Mouse (Mus musculus): ENCODE measurements at regions not wholly inside any gene's neighbourhood (a gene's known extent, or its start where the extent isn't known, plus 50 kb on each side); places are given as distances from the start of the nearest gene placed in this dataset.

DNA sequence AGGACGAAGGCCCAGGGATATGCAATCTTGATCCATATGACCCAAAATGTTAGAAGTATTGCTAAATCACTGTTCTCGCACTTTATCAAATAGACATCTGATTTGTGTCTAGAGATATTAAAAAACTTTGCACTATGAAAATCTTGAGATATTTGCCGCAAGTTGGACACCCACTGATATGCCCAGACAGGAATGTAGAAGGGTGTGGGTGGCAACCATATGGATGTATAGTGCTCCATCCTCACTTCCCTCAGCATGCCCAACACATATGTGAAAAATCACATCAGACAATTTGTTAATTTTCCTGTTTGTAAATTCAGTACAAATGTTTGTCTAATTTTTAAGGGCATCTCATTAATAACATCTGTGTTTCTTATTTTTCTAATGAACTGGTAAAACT lies 874.1 kb upstream of the Sel1l start:
- TF ChIP-seq USF1 (IDR thresholded peaks at IDR 0.05; ENCODE audit: low read depth) (no peak), MYOD1 (IDR thresholded peaks at IDR 0.05; ENCODE audit: control insufficient read depth, insufficient read length, low read depth) (no peak), MYOG (IDR thresholded peaks at IDR 0.05; ENCODE audit: control insufficient read depth, extremely low read depth, insufficient read length) (no peak), CEBPB (IDR thresholded peaks at IDR 0.05; ENCODE audit: low read depth) (no peak), MAX (IDR thresholded peaks at IDR 0.05) (no peak), CTCF (IDR thresholded peaks at IDR 0.05; ENCODE audit: control insufficient read depth, insufficient read depth, insufficient read length) (no peak), FOSL1 (IDR thresholded peaks at IDR 0.05; ENCODE audit: insufficient read depth, low read length, poor library complexity, severe bottlenecking) (no peak)
- H3K79me3 ChIP-seq (ENCODE audit: low read depth), result no peaks in the 10 kb centered on the region
- no peaks in the 10 kb centered on the region for H3K79me2 ChIP-seq (ENCODE audit: control insufficient read depth, insufficient read depth)
- no peak overlapping the region for H3ac ChIP-seq (ENCODE audit: control insufficient read depth, insufficient read length, low read depth)
- H3K27me3 ChIP-seq (ENCODE audit: control insufficient read depth, insufficient read depth, insufficient read length), result no peaks in the 10 kb centered on the region
- H3K4me3 ChIP-seq (ENCODE audit: insufficient read depth, poor library complexity, severe bottlenecking), result no peak overlapping the region
- H3K36me3 ChIP-seq (ENCODE audit: control insufficient read depth, insufficient read depth), result no peaks in the 10 kb centered on the region

GRCm38 (mm10) chr12:92713415-92713814 lies 864.5 kb upstream of the Sel1l start:
- H3K79me2 ChIP-seq (ENCODE audit: control insufficient read depth, insufficient read depth), result no peaks in the 10 kb centered on the region
- TF ChIP-seq FOSL1 (IDR thresholded peaks at IDR 0.05; ENCODE audit: insufficient read depth, low read length, poor library complexity, severe bottlenecking) (no peak), MAX (IDR thresholded peaks at IDR 0.05) (no peak)
- no peaks in the 10 kb centered on the region for H3K36me3 ChIP-seq (ENCODE audit: control insufficient read depth, insufficient read depth)
- no peaks in the 10 kb centered on the region for H3K27me3 ChIP-seq (ENCODE audit: control insufficient read depth, insufficient read depth, insufficient read length)
- H3K4me3 ChIP-seq (ENCODE audit: insufficient read depth, poor library complexity, severe bottlenecking), result no peak overlapping the region
- no peaks in the 10 kb centered on the region for H3K79me3 ChIP-seq (ENCODE audit: low read depth)
- H3ac ChIP-seq (ENCODE audit: control insufficient read depth, insufficient read length, low read depth), result no peak overlapping the region

- H3ac ChIP-seq (ENCODE audit: control insufficient read depth, insufficient read length, low read depth), result no peak overlapping the region
- H3K27me3 ChIP-seq (ENCODE audit: control insufficient read depth, insufficient read depth, insufficient read length), result no peaks in the 10 kb centered on the region
- no peaks in the 10 kb centered on the region for H3K36me3 ChIP-seq (ENCODE audit: control insufficient read depth, insufficient read depth)
- H3K79me3 ChIP-seq (ENCODE audit: low read depth), result no peaks in the 10 kb centered on the region
- no peaks in the 10 kb centered on the region for H3K79me2 ChIP-seq (ENCODE audit: control insufficient read depth, insufficient read depth)
- H3K4me3 ChIP-seq (ENCODE audit: insufficient read depth, poor library complexity, severe bottlenecking), result no peak overlapping the region
- TF ChIP-seq MAX (IDR thresholded peaks at IDR 0.05) (no peak), CTCF (IDR thresholded peaks at IDR 0.05; ENCODE audit: control insufficient read depth, insufficient read depth, insufficient read length) (no peak), MYOG (IDR thresholded peaks at IDR 0.05; ENCODE audit: control insufficient read depth, extremely low read depth, insufficient read length) (no peak), CEBPB (IDR thresholded peaks at IDR 0.05; ENCODE audit: low read depth) (no peak), FOSL1 (IDR thresholded peaks at IDR 0.05; ENCODE audit: insufficient read depth, low read length, poor library complexity, severe bottlenecking) (no peak), USF1 (IDR thresholded peaks at IDR 0.05; ENCODE audit: low read depth) (no peak), MYOD1 (IDR thresholded peaks at IDR 0.05; ENCODE audit: control insufficient read depth, insufficient read length, low read depth) (no peak)
These were observed 859.5 kb upstream of the Sel1l start for GRCm38 (mm10) chr12:92708466-92708865.

- no peaks in the 10 kb centered on the region for H3K27me3 ChIP-seq (ENCODE audit: control insufficient read depth, insufficient read depth, insufficient read length)
- H3K79me3 ChIP-seq (ENCODE audit: low read depth), result no peaks in the 10 kb centered on the region
- H3K36me3 ChIP-seq (ENCODE audit: control insufficient read depth, insufficient read depth), result no peaks in the 10 kb centered on the region
- TF ChIP-seq USF1 (IDR thresholded peaks at IDR 0.05; ENCODE audit: low read depth) (no peak), CEBPB (IDR thresholded peaks at IDR 0.05; ENCODE audit: low read depth) (no peak), MAX (IDR thresholded peaks at IDR 0.05) (no peak), CTCF (IDR thresholded peaks at IDR 0.05; ENCODE audit: control insufficient read depth, insufficient read depth, insufficient read length) (no peak), MYOD1 (IDR thresholded peaks at IDR 0.05; ENCODE audit: control insufficient read depth, insufficient read length, low read depth) (no peak), FOSL1 (IDR thresholded peaks at IDR 0.05; ENCODE audit: insufficient read depth, low read length, poor library complexity, severe bottlenecking) (no peak), MYOG (IDR thresholded peaks at IDR 0.05; ENCODE audit: control insufficient read depth, extremely low read depth, insufficient read length) (no peak)
- no peaks in the 10 kb centered on the region for H3K79me2 ChIP-seq (ENCODE audit: control insufficient read depth, insufficient read depth)
- H3ac ChIP-seq (ENCODE audit: control insufficient read depth, insufficient read length, low read depth), result no peak overlapping the region
- H3K4me3 ChIP-seq (ENCODE audit: insufficient read depth, poor library complexity, severe bottlenecking), result no peak overlapping the region
These were observed 854.8 kb upstream of the Sel1l start for GRCm38 (mm10) chr12:92703731-92704130.

GRCm38 (mm10) chr12:92692956-92693355 lies 844.0 kb upstream of the Sel1l start:
- Histone ChIP-seq H3K79me2 (ENCODE audit: control insufficient read depth, insufficient read depth) (no peaks in the 10 kb centered on the region), H3K79me3 (ENCODE audit: low read depth) (no peaks in the 10 kb centered on the region), H3ac (ENCODE audit: control insufficient read depth, insufficient read length, low read depth) (no peak overlapping the region), H3K4me3 (ENCODE audit: insufficient read depth, poor library complexity, severe bottlenecking) (no peak overlapping the region), H3K27me3 (ENCODE audit: control insufficient read depth, insufficient read depth, insufficient read length) (no peaks in the 10 kb centered on the region), H3K36me3 (ENCODE audit: control insufficient read depth, insufficient read depth) (no peaks in the 10 kb centered on the region)
- TF ChIP-seq CTCF (IDR thresholded peaks at IDR 0.05; ENCODE audit: control insufficient read depth, insufficient read depth, insufficient read length) (no peak), CEBPB (IDR thresholded peaks at IDR 0.05; ENCODE audit: low read depth) (no peak), MAX (IDR thresholded peaks at IDR 0.05) (no peak), FOSL1 (IDR thresholded peaks at IDR 0.05; ENCODE audit: insufficient read depth, low read length, poor library complexity, severe bottlenecking) (no peak)

- no peaks in the 10 kb centered on the region for H3K79me2 ChIP-seq (ENCODE audit: control insufficient read depth, insufficient read depth)
- H3K27me3 ChIP-seq (ENCODE audit: control insufficient read depth, insufficient read depth, insufficient read length), result no peaks in the 10 kb centered on the region
- TF ChIP-seq FOSL1 (IDR thresholded peaks at IDR 0.05; ENCODE audit: insufficient read depth, low read length, poor library complexity, severe bottlenecking) (no peak), MYOG (IDR thresholded peaks at IDR 0.05; ENCODE audit: control insufficient read depth, extremely low read depth, insufficient read length) (no peak), USF1 (IDR thresholded peaks at IDR 0.05; ENCODE audit: low read depth) (no peak), CEBPB (IDR thresholded peaks at IDR 0.05; ENCODE audit: low read depth) (no peak), MYOD1 (IDR thresholded peaks at IDR 0.05; ENCODE audit: control insufficient read depth, insufficient read length, low read depth) (no peak), MAX (IDR thresholded peaks at IDR 0.05) (no peak), CTCF (IDR thresholded peaks at IDR 0.05; ENCODE audit: control insufficient read depth, insufficient read depth, insufficient read length) (no peak)
- H3K4me3 ChIP-seq (ENCODE audit: insufficient read depth, poor library complexity, severe bottlenecking), result no peak overlapping the region
- H3ac ChIP-seq (ENCODE audit: control insufficient read depth, insufficient read length, low read depth), result no peak overlapping the region
- no peaks in the 10 kb centered on the region for H3K36me3 ChIP-seq (ENCODE audit: control insufficient read depth, insufficient read depth)
- H3K79me3 ChIP-seq (ENCODE audit: low read depth), result no peaks in the 10 kb centered on the region
These were observed 823.4 kb upstream of the Sel1l start for GRCm38 (mm10) chr12:92672396-92672795.

Data from C2C12 (cell line).